Mouse (Mus musculus) liver, adult 2 months (tissue): ENCODE data around the gene Tor1b.
A peak's percentile ranks its signal among the peaks of the same experiment; 100 is the strongest.

Experiments used
- CTCF ChIP-seq: fragments of 200-500 bp; IDR thresholded peaks from 2 replicates; pipeline ENCODE4 v1.5.1; 2011; ENCODE audit warnings: low read depth, low read length, control low read depth
- POLR2A ChIP-seq: fragments of 200-500 bp; IDR thresholded peaks from 2 replicates; pipeline ENCODE4 v1.6.1; 2011; ENCODE audit warnings: low read length, control low read depth; ENCODE audit not compliant: insufficient read depth; ENCODE audit errors: extremely low read depth

DNA sequence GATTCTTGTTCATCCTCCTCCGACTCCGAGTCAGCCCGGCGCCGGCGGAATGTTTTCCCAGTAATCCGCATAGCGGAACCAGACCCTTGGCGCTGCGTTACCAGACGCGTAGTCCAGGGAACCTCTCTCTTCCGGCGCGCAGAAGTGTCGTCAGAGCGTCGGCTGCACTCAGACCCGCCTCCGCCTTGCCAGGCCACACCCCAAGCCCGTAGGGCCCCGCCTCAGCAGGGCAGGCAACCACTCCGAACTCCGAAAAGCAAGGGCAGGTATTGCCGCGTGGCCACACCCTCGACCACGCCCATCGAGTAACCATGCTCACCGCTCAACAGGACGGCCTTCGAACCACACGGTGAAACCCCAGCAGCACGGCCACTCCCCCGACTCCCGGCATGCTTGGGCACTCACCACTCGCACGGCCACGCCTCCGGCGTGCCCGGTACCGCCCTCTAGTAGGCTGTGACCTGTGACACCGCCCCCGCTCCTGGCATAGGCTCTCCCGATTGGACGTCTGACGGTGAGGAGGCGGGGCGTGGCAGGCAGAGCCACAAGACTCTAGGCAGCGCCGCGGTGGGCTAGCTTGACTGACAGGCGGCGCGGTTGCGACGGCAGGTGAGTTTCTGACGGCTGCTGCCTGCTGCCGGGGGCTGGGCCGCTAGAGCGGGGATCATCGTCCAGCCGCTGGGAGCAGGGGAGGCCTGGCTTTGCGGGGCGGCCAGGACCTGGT lies 29.2 kb downstream of the Tor1b start, which contains the start of the genes BC005624 and Usp20:
- TF ChIP-seq CTCF, result no peak
- TF ChIP-seq POLR2A, result peak; percentile 55; the same call in 1 of the 2 replicates
